8 mouse cellular contexts compared by ENCODE assay signal in genomic region chr9:3001948-3002659, GRCm38 (mm10). TPM values are rescaled to one million over a fixed set of nuclear protein-coding genes. Genes with fewer than 3 reads are reported as not detected.
A peak's percentile ranks its signal among the peaks of the same experiment; 100 is the strongest.
DNase-seq lines count a peak whose midpoint lies in the region; ATAC-seq lines count a peak whose summit lies in the region.
"Not testable (repeated sequence)": the region's sequence is repeated elsewhere in the genome, so short reads cannot be mapped to it uniquely, and the experiment has no call there.

No protein-coding gene starts in this region.

- H3K27me3 ChIP-seq in forebrain, embryonic 14.5 days (replicated peaks; ENCODE audit: control insufficient read depth, insufficient read depth, low read length); heart, embryonic 16.5 days (ENCODE audit: control insufficient read depth, insufficient read depth, low read length); splenic B cell, adult 2 months (ENCODE audit: control insufficient read depth, insufficient read depth, low read length, poor library complexity, severe bottlenecking): not testable (repeated sequence)

- not testable (repeated sequence) for H3K9ac ChIP-seq in forebrain, embryonic 14.5 days (ENCODE audit: low read length); heart, embryonic 16.5 days (ENCODE audit: low read length)

- H3K4me1 ChIP-seq in forebrain, embryonic 14.5 days (ENCODE audit: control insufficient read depth, insufficient read depth, low read length); heart, embryonic 16.5 days (ENCODE audit: control insufficient read depth, insufficient read depth, low read length): not testable (repeated sequence)

- ATAC-seq in cerebellum, adult (ENCODE audit: insufficient number of reproducible peaks, low FRiP score, low TSS enrichment), result peak; percentile 71; the same call in 1 of the 2 replicates
- ATAC-seq in forebrain, embryonic 14.5 days, result peak; percentile 87
- peak; percentile 78 for ATAC-seq in heart, embryonic 16.5 days (replicated peaks; ENCODE audit: extremely low read depth, insufficient read depth, low FRiP score)

- WGBS in forebrain, embryonic 14.5 days, result 57% methylated on average over 8 of the region's 11 CpGs
- WGBS in heart, embryonic 16.5 days, result 55% methylated on average over 8 of the region's 11 CpGs

- H3K4me2 ChIP-seq in forebrain, embryonic 14.5 days (ENCODE audit: low read length); heart, embryonic 16.5 days (ENCODE audit: low read depth, low read length): not testable (repeated sequence)

- H3K27ac ChIP-seq in forebrain, embryonic 14.5 days (ENCODE audit: low read depth, low read length); heart, embryonic 16.5 days (ENCODE audit: low read length): not testable (repeated sequence)

- peak; percentile 14 for DNase-seq in CD4-positive, CD25-positive, alpha-beta regulatory T cell, adult 2 months (ENCODE audit: low read depth, low spot score)
- peak; percentile 10 for DNase-seq in forebrain, embryonic 14.5 days (ENCODE audit: low spot score)
- peak; percentile 97 for DNase-seq in kidney, postnatal 10 days
- DNase-seq in liver, result peak; percentile 77
- DNase-seq in monocyte, adult 2 months (ENCODE audit: low read depth in 1 of 2, low spot score in 2 of 2), result peak; percentile 97 to 100
- DNase-seq in splenic B cell, adult 2 months (ENCODE audit: low read depth, low spot score), result peak; percentile 28

- not testable (repeated sequence) for H3K4me3 ChIP-seq in forebrain, embryonic 14.5 days (ENCODE audit: low read depth, low read length); heart, embryonic 16.5 days (ENCODE audit: low read length)

- H3K36me3 ChIP-seq in forebrain, embryonic 14.5 days (ENCODE audit: control insufficient read depth, insufficient read depth, low read length); heart, embryonic 16.5 days (ENCODE audit: control insufficient read depth, insufficient read depth); splenic B cell, adult 2 months (ENCODE audit: control insufficient read depth, insufficient read depth, low read length, poor library complexity, severe bottlenecking): not testable (repeated sequence)

- not testable (repeated sequence) for H3K9me3 ChIP-seq in forebrain, embryonic 14.5 days (replicated peaks; ENCODE audit: control insufficient read depth, low read length); heart, embryonic 16.5 days (replicated peaks; ENCODE audit: control insufficient read depth, low read length)

RNA-seq across cellular contexts. Expression of gene Gm11168, which starts 1.0 kb away (rescaled TPM):
- polyA plus RNA-seq in forebrain, embryonic 14.5 days (2014; fragmentation: Nextera tagmentation; extraction: Ambion mirVana), result not detected in 2 replicates
- polyA plus RNA-seq in heart, embryonic 16.5 days (2015; fragmentation: Nextera tagmentation; extraction: Ambion mirVana), result 0.38 TPM in 1 of 2 replicates, not detected in the other

RNA-seq across cellular contexts. Expression of gene Gm10722, which starts 1.4 kb away (rescaled TPM):
- not detected in 2 replicates for polyA plus RNA-seq in forebrain, embryonic 14.5 days (2014; fragmentation: Nextera tagmentation; extraction: Ambion mirVana)
- not detected in 2 replicates for polyA plus RNA-seq in heart, embryonic 16.5 days (2015; fragmentation: Nextera tagmentation; extraction: Ambion mirVana)

RNA-seq across cellular contexts. Expression of gene Gm10721, which starts 10.8 kb away (rescaled TPM):
- not detected in 2 replicates for polyA plus RNA-seq in forebrain, embryonic 14.5 days (2014; fragmentation: Nextera tagmentation; extraction: Ambion mirVana)
- 0.79 TPM in 1 of 2 replicates, not detected in the other for polyA plus RNA-seq in heart, embryonic 16.5 days (2015; fragmentation: Nextera tagmentation; extraction: Ambion mirVana)

RNA-seq across cellular contexts. Expression of gene Gm10720, which starts 13.3 kb away (rescaled TPM):
- not detected in 2 replicates for polyA plus RNA-seq in forebrain, embryonic 14.5 days (2014; fragmentation: Nextera tagmentation; extraction: Ambion mirVana)
- polyA plus RNA-seq in heart, embryonic 16.5 days (2015; fragmentation: Nextera tagmentation; extraction: Ambion mirVana), result 0.24 TPM in 1 of 2 replicates, not detected in the other

RNA-seq across cellular contexts. Expression of gene Gm10719, which starts 15.1 kb away (rescaled TPM):
- polyA plus RNA-seq in forebrain, embryonic 14.5 days (2014; fragmentation: Nextera tagmentation; extraction: Ambion mirVana), result not detected in 2 replicates
- 1.2 TPM in 1 of 2 replicates, not detected in the other for polyA plus RNA-seq in heart, embryonic 16.5 days (2015; fragmentation: Nextera tagmentation; extraction: Ambion mirVana)

Comparison
In these comparisons a context has a peak if more than half of its experiments do, and no peak if none do; other contexts are left out.
1. DNase-seq: peak in every context shown above with its lines; median percentile 98 in monocyte, adult 2 months; 97 in kidney, postnatal 10 days; 77 in liver; 28 in splenic B cell, adult 2 months; 14 in CD4-positive, CD25-positive, alpha-beta regulatory T cell, adult 2 months; 10 in forebrain, embryonic 14.5 days.